Mouse (Mus musculus): ENCODE measurements around the gene Rgs14. TPM values are rescaled to one million over a fixed set of nuclear protein-coding genes. Genes with fewer than 3 reads are reported as not detected.

The Rgs14 gene
- polyA plus RNA-seq, 1 experiment: 2.8 TPM

Other genes starting within 250 kb of the Rgs14 start
- gene Gm17617, start 236.2 kb upstream of the Rgs14 start, polyA plus RNA-seq (2012; rRNA removed): not detected in 2 replicates
- 4.3 and 6.0 TPM in 2 replicates for gene Fgfr4, start 217.1 kb upstream of the Rgs14 start, polyA plus RNA-seq (2012; rRNA removed)
- 23.1 and 26.3 TPM in 2 replicates for gene Nsd1, start 159.9 kb upstream of the Rgs14 start, polyA plus RNA-seq (2012; rRNA removed)
- gene Prelid1, start 49.2 kb upstream of the Rgs14 start, polyA plus RNA-seq (2012; rRNA removed): 245 and 271 TPM in 2 replicates
- gene Rab24, start 47.8 kb upstream of the Rgs14 start, polyA plus RNA-seq (2012; rRNA removed): 82.7 and 84.8 TPM in 2 replicates
- gene Mxd3, start 39.9 kb upstream of the Rgs14 start, polyA plus RNA-seq (2012; rRNA removed): 1.3 and 2.2 TPM in 2 replicates
- gene Lman2, start 6.9 kb upstream of the Rgs14 start, polyA plus RNA-seq (2012; rRNA removed): 319 and 353 TPM in 2 replicates
- 0.34 and 0.91 TPM in 2 replicates for gene Slc34a1, start 28.5 kb downstream of the Rgs14 start, polyA plus RNA-seq (2012; rRNA removed)
- gene Pfn3, start 45.5 kb downstream of the Rgs14 start, polyA plus RNA-seq (2012; rRNA removed): 0.26 and 0.49 TPM in 2 replicates
- 0.12 and 0.55 TPM in 2 replicates for gene F12, start 57.1 kb downstream of the Rgs14 start, polyA plus RNA-seq (2012; rRNA removed)
- 36.1 and 44.1 TPM in 2 replicates for gene Grk6, start 75.3 kb downstream of the Rgs14 start, polyA plus RNA-seq (2012; rRNA removed)
- gene Prr7, start 94.5 kb downstream of the Rgs14 start, polyA plus RNA-seq (2012; rRNA removed): 1.9 and 3.4 TPM in 2 replicates
- gene Dbn1, start 118.4 kb downstream of the Rgs14 start, polyA plus RNA-seq (2012; rRNA removed): 20.5 and 24.4 TPM in 2 replicates
- gene Pdlim7, start 143.9 kb downstream of the Rgs14 start, polyA plus RNA-seq (2012; rRNA removed): 79.3 and 81.5 TPM in 2 replicates
- 5.5 and 6.7 TPM in 2 replicates for gene Dok3, start 159.6 kb downstream of the Rgs14 start, polyA plus RNA-seq (2012; rRNA removed)
- gene Ddx41, start 166.9 kb downstream of the Rgs14 start, polyA plus RNA-seq (2012; rRNA removed): 52.7 and 53.6 TPM in 2 replicates
- gene Fam193b, start 201.4 kb downstream of the Rgs14 start, polyA plus RNA-seq (2012; rRNA removed): 51.3 and 57.7 TPM in 2 replicates
- gene Tmed9, start 204.0 kb downstream of the Rgs14 start, polyA plus RNA-seq (2012; rRNA removed): 166 and 199 TPM in 2 replicates
- 20.3 and 25.3 TPM in 2 replicates for gene B4galt7, start 230.2 kb downstream of the Rgs14 start, polyA plus RNA-seq (2012; rRNA removed)